Mouse (Mus musculus) brain, embryonic 14.5 days (tissue): ENCODE measurements around the gene Ndufa6. TPM values are rescaled to one million over a fixed set of nuclear protein-coding genes. Genes with fewer than 3 reads are reported as not detected.
"Not testable (repeated sequence)": the region's sequence is repeated elsewhere in the genome, so short reads cannot be mapped to it uniquely, and the experiment has no call there.

Experiments
- DNase-seq: peaks from one replicate; pipeline ENCODE4 v3.0.0-alpha.2; 2011; ENCODE audit warnings: low read depth
- CTCF ChIP-seq: fragments of 200-500 bp; IDR thresholded peaks from 2 replicates; pipeline ENCODE4 v1.5.1; 2012; ENCODE audit warnings: inconsistent platforms, mild to moderate bottlenecking, moderate library complexity, borderline replicate concordance; ENCODE audit not compliant: insufficient read depth, insufficient read length; ENCODE audit errors: extremely low read depth
- POLR2A ChIP-seq: fragments of 200-500 bp; IDR thresholded peaks from 2 replicates; pipeline ENCODE4 v1.6.1; 2012; ENCODE audit warnings: mild to moderate bottlenecking, inconsistent platforms, borderline replicate concordance; ENCODE audit not compliant: poor library complexity, insufficient read depth, insufficient read length, severe bottlenecking; ENCODE audit errors: extremely low read depth
- polyA plus RNA-seq: library from polyadenylated mRNA; depleted of rRNA; stranded (reverse); fragments of >200 nt; gene quantifications from 2 replicates; pipeline ENCODE4 v1.2.3, GENCODE M21; 2012

The Ndufa6 gene
- polyA plus RNA-seq, 1 experiment, result 298 TPM

- TF ChIP-seq CTCF (no peak), POLR2A (no peak)
- no peak for DNase-seq
Observed at GRCm38 (mm10) chr15:82379511-82379870, 25.4 kb upstream of the Ndufa6 start.

GRCm38 (mm10) chr15:82378261-82379180 is 24.4 kb upstream of the Ndufa6 start:
- TF ChIP-seq CTCF (no peak), POLR2A (no peak)
- DNase-seq, result no peak

GRCm38 (mm10) chr15:82377701-82378100 is 23.6 kb upstream of the Ndufa6 start:
- DNase-seq, result no peak
- TF ChIP-seq POLR2A (no peak), CTCF (no peak)

DNA sequence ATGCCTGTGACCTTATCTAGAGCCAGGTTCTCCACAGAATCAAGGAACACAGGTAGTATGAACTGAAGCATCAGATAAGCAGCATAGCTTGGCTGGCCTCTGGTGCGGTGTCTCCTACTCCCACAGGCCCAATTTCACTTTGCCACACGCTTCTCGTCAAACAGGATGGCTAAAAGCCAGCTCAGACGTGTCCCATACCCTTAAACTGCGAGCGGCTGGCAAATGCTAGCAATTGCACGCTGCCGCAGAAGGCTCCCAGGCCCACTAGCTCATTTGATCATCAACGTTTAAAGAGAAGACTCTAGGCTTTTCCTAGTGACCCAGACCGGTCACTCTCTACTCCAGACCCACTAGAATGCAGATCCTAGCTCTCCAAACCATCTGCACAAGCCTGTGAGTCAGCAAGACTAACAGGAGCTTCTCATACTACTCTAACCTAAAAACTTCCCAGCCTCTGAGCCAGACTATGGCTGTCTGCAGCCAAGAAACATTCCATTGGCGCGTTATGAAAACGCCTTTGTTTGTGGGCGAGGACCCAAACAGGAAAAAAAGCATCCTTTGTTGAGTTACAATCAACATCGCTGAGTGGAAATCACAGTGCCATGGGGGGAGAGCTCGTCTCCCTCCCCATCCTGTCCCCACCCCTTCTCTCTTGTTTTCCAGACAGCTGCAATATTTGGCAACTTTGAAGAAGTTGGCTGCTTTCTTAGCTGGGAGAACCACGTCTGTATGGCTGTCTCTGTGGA is 22.4 kb upstream of the Ndufa6 start:
- DNase-seq, result peak; percentile 84
- TF ChIP-seq POLR2A, result no peak
- TF ChIP-seq CTCF, result no peak

DNA sequence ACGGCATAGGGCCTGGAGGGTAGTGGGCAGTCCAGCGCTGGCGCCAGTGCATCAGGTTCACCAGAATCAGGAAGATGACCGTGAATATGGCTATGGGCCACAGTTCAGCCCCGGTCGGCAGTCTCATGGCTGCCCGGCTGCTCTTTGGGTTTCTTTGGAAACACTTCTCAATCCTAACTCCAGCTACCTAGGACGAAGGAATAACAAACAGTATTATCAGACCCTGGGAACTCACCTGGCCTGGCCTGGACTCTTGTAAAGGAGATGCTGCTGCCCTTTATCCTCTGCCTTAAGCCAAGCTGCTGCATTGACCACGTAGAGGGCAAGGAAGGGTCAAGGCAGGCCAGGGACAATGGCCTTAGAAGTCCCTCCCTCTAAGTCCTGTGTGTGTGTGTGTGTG is 21.7 kb upstream of the Ndufa6 start:
- TF ChIP-seq CTCF, result no peak
- no peak for TF ChIP-seq POLR2A

GRCm38 (mm10) chr15:82374437-82374836 is 20.3 kb upstream of the Ndufa6 start:
- DNase-seq, result no peak
- TF ChIP-seq CTCF (no peak), POLR2A (no peak)

More for the DNA sequence above, 21.7 kb upstream of the Ndufa6 start:
- DNase-seq, result no peak

- no peak for DNase-seq
- TF ChIP-seq POLR2A, result no peak
- TF ChIP-seq CTCF, result no peak
Observed at GRCm38 (mm10) chr15:82372991-82373390, 18.9 kb upstream of the Ndufa6 start.

DNA sequence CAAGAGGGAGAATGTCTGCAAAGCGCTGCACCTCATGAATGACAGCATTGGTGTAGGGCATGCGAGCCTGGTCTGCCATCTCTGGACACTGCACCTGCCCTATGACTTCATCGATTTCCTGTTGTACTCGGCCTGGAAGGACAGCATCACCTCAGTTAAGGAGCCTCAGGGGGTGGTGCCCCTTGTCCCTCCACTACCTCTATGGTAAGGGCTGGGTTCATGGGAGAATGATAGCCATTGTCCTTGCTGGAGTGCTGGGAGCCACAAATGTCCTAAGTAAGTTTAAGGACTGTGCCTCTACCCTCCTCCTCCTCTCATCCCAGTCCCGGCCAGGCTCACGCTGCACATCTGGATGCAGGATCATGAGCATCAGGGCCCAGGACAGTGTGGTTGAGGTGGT is 18.3 kb upstream of the Ndufa6 start:
- TF ChIP-seq POLR2A (no peak), CTCF (no peak)
- DNase-seq, result no peak

- DNase-seq, result no peak
- TF ChIP-seq POLR2A, result no peak
- no peak for TF ChIP-seq CTCF
Observed at GRCm38 (mm10) chr15:82368851-82369250, 14.7 kb upstream of the Ndufa6 start.

- DNase-seq, result no peak
- no peak for TF ChIP-seq CTCF
Observed at GRCm38 (mm10) chr15:82368146-82368545, 14.0 kb upstream of the Ndufa6 start.

GRCm38 (mm10) chr15:82364561-82364960 is 10.4 kb upstream of the Ndufa6 start:
- DNase-seq, result not testable (repeated sequence)

GRCm38 (mm10) chr15:82363801-82364200 is 9.7 kb upstream of the Ndufa6 start:
- not testable (repeated sequence) for DNase-seq
